8 mouse cellular contexts compared by ENCODE assay signal in the genomic region with DNA sequence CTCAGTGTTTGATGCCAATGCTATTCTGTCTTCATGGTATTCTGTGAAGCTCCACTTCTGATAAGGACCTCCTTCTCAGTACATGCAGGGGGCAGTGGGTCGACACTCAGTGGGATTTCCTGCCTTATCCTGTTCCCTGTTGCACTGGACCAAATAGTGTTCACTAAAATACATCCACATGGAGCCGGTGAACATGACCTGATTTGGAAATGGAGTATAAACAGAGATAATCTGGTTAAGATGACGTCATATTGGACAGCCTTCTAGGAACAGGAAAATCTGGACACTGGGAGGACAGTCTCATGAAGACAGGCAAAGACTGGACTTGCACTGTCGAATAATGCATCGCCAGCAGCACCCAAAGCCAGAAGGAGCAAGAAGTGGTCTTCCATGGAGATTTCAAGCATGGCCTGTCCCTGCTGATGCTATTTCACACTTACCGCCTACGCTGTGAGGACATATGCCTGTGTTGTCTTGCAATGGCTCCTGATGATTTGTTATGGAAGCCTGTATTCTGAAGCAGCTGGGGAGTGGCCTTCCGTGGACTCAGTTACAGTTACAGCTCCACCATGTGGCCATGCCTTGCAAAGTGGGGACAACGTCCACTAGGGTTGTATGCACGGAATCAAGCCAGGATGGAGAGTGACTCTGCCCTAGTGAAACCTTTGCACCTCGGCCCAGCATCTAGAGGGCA. TPM values are rescaled to one million over a fixed set of nuclear protein-coding genes. Genes with fewer than 3 reads are reported as not detected.
A peak's percentile ranks its signal among the peaks of the same experiment; 100 is the strongest.
DNase-seq lines count a peak whose midpoint lies in the region; ATAC-seq and TF ChIP-seq lines count a peak whose summit lies in the region.

No protein-coding gene starts in this region.

- H3K4me1 ChIP-seq in hindbrain, embryonic 10.5 days (replicated peaks) = no peaks in the 10 kb centered on the region
- H3K4me1 ChIP-seq in hindbrain, embryonic 12.5 days = no peaks in the 10 kb centered on the region
- H3K4me1 ChIP-seq in heart, postnatal 0 days (ENCODE audit: control insufficient read depth, insufficient read depth) = no peaks in the 10 kb centered on the region
- H3K4me1 ChIP-seq in lung, embryonic 15.5 days = no peaks in the 10 kb centered on the region

- no peak overlapping the region for H3K4me3 ChIP-seq in hindbrain, embryonic 10.5 days
- H3K4me3 ChIP-seq in hindbrain, embryonic 12.5 days = no peak overlapping the region
- no peak overlapping the region for H3K4me3 ChIP-seq in heart, postnatal 0 days (ENCODE audit: low read depth, low read length)
- H3K4me3 ChIP-seq in lung, embryonic 15.5 days = no peak overlapping the region

- H3K36me3 ChIP-seq in hindbrain, embryonic 10.5 days = peaks cover 43% of the 10 kb centered on the region
- peaks cover 37% of the 10 kb centered on the region for H3K36me3 ChIP-seq in hindbrain, embryonic 12.5 days
- peaks cover 40% of the 10 kb centered on the region for H3K36me3 ChIP-seq in heart, postnatal 0 days (replicated peaks; ENCODE audit: control insufficient read depth, insufficient read depth, low read length)
- H3K36me3 ChIP-seq in lung, embryonic 15.5 days = peaks cover 47% of the 10 kb centered on the region

- no peak overlapping the region for H3K9ac ChIP-seq in hindbrain, embryonic 12.5 days
- no peak overlapping the region for H3K9ac ChIP-seq in heart, postnatal 0 days (replicated peaks; ENCODE audit: low read depth, low read length)
- H3K9ac ChIP-seq in lung, embryonic 15.5 days = no peak overlapping the region

- no peak for ATAC-seq in hindbrain, embryonic 12.5 days (ENCODE audit: low FRiP score)
- ATAC-seq in common myeloid progenitor, adult 5-6 weeks (replicated peaks; ENCODE audit: low read depth, poor library complexity, severe bottlenecking) = peak; percentile 83
- peak; percentile 79 for ATAC-seq in heart, postnatal 0 days (ENCODE audit: insufficient read depth, low read depth)
- peak; percentile 69 for ATAC-seq in lung, embryonic 15.5 days (ENCODE audit: borderline replicate concordance, extremely low read depth, low FRiP score, low TSS enrichment)

- DNase-seq in hindbrain, embryonic 10.5 days (ENCODE audit: low spot score) = peak; percentile 39
- DNase-seq in T-cell, adult 2 months (ENCODE audit: low spot score) = peak; percentile 50
- peak; percentile 62 for DNase-seq in heart, postnatal 0 days (ENCODE audit: low spot score)
- DNase-seq in kidney, postnatal 25 days = peak; percentile 79 to 84
- peak; percentile 24 for DNase-seq in right cerebral cortex, postnatal 25 days

- no peak overlapping the region for H3K27ac ChIP-seq in hindbrain, embryonic 10.5 days
- H3K27ac ChIP-seq in hindbrain, embryonic 12.5 days = no peak overlapping the region
- peak overlapping the region; percentile 30; the same call in 1 of the 2 replicates for H3K27ac ChIP-seq in heart, postnatal 0 days (ENCODE audit: low read depth)
- H3K27ac ChIP-seq in lung, embryonic 15.5 days = no peak overlapping the region

- no peaks in the 10 kb centered on the region for H3K27me3 ChIP-seq in hindbrain, embryonic 10.5 days (ENCODE audit: insufficient read depth, poor library complexity, severe bottlenecking)
- no peaks in the 10 kb centered on the region for H3K27me3 ChIP-seq in hindbrain, embryonic 12.5 days
- no peaks in the 10 kb centered on the region for H3K27me3 ChIP-seq in heart, postnatal 0 days (ENCODE audit: control insufficient read depth, insufficient read depth, low read length)
- no peaks in the 10 kb centered on the region for H3K27me3 ChIP-seq in lung, embryonic 15.5 days

- no peak for TF ChIP-seq EP300 in heart, postnatal 0 days (IDR thresholded peaks at IDR 0.05; ENCODE audit: low read depth)

- no peak overlapping the region for H3K4me2 ChIP-seq in hindbrain, embryonic 12.5 days (replicated peaks)
- H3K4me2 ChIP-seq in heart, postnatal 0 days (ENCODE audit: low read depth, low read length) = no peak overlapping the region
- H3K4me2 ChIP-seq in lung, embryonic 15.5 days = no peak overlapping the region

- no peaks in the 10 kb centered on the region for H3K9me3 ChIP-seq in hindbrain, embryonic 10.5 days
- no peaks in the 10 kb centered on the region for H3K9me3 ChIP-seq in hindbrain, embryonic 12.5 days (replicated peaks)
- H3K9me3 ChIP-seq in heart, postnatal 0 days (replicated peaks; ENCODE audit: control insufficient read depth, low read length) = no peaks in the 10 kb centered on the region
- H3K9me3 ChIP-seq in lung, embryonic 15.5 days = no peaks in the 10 kb centered on the region

- peak; percentile 87 for TF ChIP-seq CTCF in heart, postnatal 0 days (IDR thresholded peaks at IDR 0.05; ENCODE audit: low read depth)

- WGBS in hindbrain, embryonic 10.5 days = 68% methylated on average over 11 of the region's 11 CpGs
- WGBS in hindbrain, embryonic 12.5 days = 66% methylated on average over 11 of the region's 11 CpGs
- WGBS in heart, postnatal 0 days = 46% methylated on average over 11 of the region's 11 CpGs
- 55% methylated on average over 11 of the region's 11 CpGs for WGBS in lung, embryonic 15.5 days

RNA-seq across cellular contexts. Expression of a gene that starts 10.9 kb away (rescaled TPM):
- polyA plus RNA-seq in hindbrain, embryonic 10.5 days (2016; fragmentation: Nextera tagmentation; extraction: Ambion mirVana) = 57.3 and 59.5 TPM in 2 replicates
- 52.5 and 56.8 TPM in 2 replicates for polyA plus RNA-seq in hindbrain, embryonic 12.5 days (2016; fragmentation: Nextera tagmentation; extraction: Ambion mirVana)
- total RNA-seq in common myeloid progenitor, adult 5-6 weeks (2017) = 71.4 and 79.8 TPM in 2 replicates
- total RNA-seq in heart, postnatal 0 days (2014; rRNA removed; ENCODE audit: low replicate concordance) = 177 and 179 TPM in 2 replicates
- 131 and 159 TPM in 2 replicates for polyA plus RNA-seq in heart, postnatal 0 days (2015; fragmentation: Nextera tagmentation; extraction: Ambion mirVana)
- polyA plus RNA-seq in lung, embryonic 15.5 days (2015; fragmentation: Nextera tagmentation; extraction: Ambion mirVana) = 107 and 116 TPM in 2 replicates

RNA-seq across cellular contexts. Expression of a gene that starts 37.0 kb away (rescaled TPM):
- 0.20 TPM in 1 of 2 replicates, not detected in the other for polyA plus RNA-seq in hindbrain, embryonic 10.5 days (2016; fragmentation: Nextera tagmentation; extraction: Ambion mirVana)
- polyA plus RNA-seq in hindbrain, embryonic 12.5 days (2016; fragmentation: Nextera tagmentation; extraction: Ambion mirVana) = 0.06 and 0.23 TPM in 2 replicates
- 42.9 and 52.2 TPM in 2 replicates for total RNA-seq in common myeloid progenitor, adult 5-6 weeks (2017)
- total RNA-seq in heart, postnatal 0 days (2014; rRNA removed; ENCODE audit: low replicate concordance) = 3.1 and 3.5 TPM in 2 replicates
- 0.11 and 0.51 TPM in 2 replicates for polyA plus RNA-seq in heart, postnatal 0 days (2015; fragmentation: Nextera tagmentation; extraction: Ambion mirVana)
- polyA plus RNA-seq in lung, embryonic 15.5 days (2015; fragmentation: Nextera tagmentation; extraction: Ambion mirVana) = 0.10 and 0.43 TPM in 2 replicates

Comparison
In these comparisons a context has a peak if more than half of its experiments do, and no peak if none do; other contexts are left out.
1. DNase-seq: peak in every context shown above with its lines; median percentile 82 in kidney, postnatal 25 days; 62 in heart, postnatal 0 days; 50 in T-cell, adult 2 months; 39 in hindbrain, embryonic 10.5 days; 24 in right cerebral cortex, postnatal 25 days.